Mouse (Mus musculus) bone marrow, adult 2 months (tissue): Measurements from ENCODE around the gene Tlx2. TPM values are rescaled to one million over a fixed set of nuclear protein-coding genes. Genes with fewer than 3 reads are reported as not detected.
A peak's percentile ranks its signal among the peaks of the same experiment; 100 is the strongest.

Experiments
- H3K27ac ChIP-seq: fragments of 200-500 bp; 2 replicates; pipeline ENCODE4 v1.5.1; 2012; ENCODE audit warnings: low read depth, mild to moderate bottlenecking, control low read depth, inconsistent platforms, low read length; ENCODE audit not compliant: control insufficient read depth, poor library complexity, insufficient read depth
- H3K4me1 ChIP-seq: fragments of 200-500 bp; 2 replicates; pipeline ENCODE4 v1.6.1; 2011; ENCODE audit warnings: low read length; ENCODE audit not compliant: control insufficient read depth, insufficient read depth
- H3K4me3 ChIP-seq: fragments of 200-500 bp; replicated peaks from 2 replicates; pipeline ENCODE3; 2011; ENCODE audit warnings: mild to moderate bottlenecking, low read depth, low read length, control low read depth; ENCODE audit not compliant: control insufficient read depth
- CTCF ChIP-seq: fragments of 200-500 bp; IDR thresholded peaks from 2 replicates; pipeline ENCODE4 v1.5.1; 2011; ENCODE audit warnings: low read length, control low read depth; ENCODE audit not compliant: control insufficient read depth, insufficient read depth
- POLR2A ChIP-seq: fragments of 200-500 bp; IDR thresholded peaks from 2 replicates; pipeline ENCODE4 v1.6.1; 2011; ENCODE audit warnings: low read depth, mild to moderate bottlenecking, control low read depth, low read length, borderline replicate concordance; ENCODE audit not compliant: control insufficient read depth
- WGBS: fragments of 180-500 bp; shearing (Covaris S2); methylation state at CpG from one replicate; pipeline ENCODE4 v1.1.7; 2018; 5-methylcytosine and 5-hydroxymethylcytosine counted together
- polyA plus RNA-seq: library from polyadenylated mRNA; stranded (reverse); fragments of >200 nt; gene quantifications from 2 replicates; pipeline ENCODE4 v1.2.4, GENCODE M21; 2011; ENCODE audit warnings: low replicate concordance; ENCODE audit not compliant: missing spikeins, insufficient read depth, insufficient read length

The Tlx2 gene
- polyA plus RNA-seq, 1 experiment = not detected

GRCm38 (mm10) chr6:83037188-83037587 lies 32.9 kb downstream of the Tlx2 start:
- 86% methylated on average over 8 of the region's 8 CpGs for WGBS
- Histone ChIP-seq H3K4me1 (peaks cover 3% of the 10 kb centered on the region; the same call in 1 of the 2 replicates), H3K27ac (no peak overlapping the region), H3K4me3 (no peak overlapping the region)
- TF ChIP-seq CTCF (no peak), POLR2A (no peak)

GRCm38 (mm10) chr6:83034463-83035055 lies 35.5 kb downstream of the Tlx2 start:
- TF ChIP-seq POLR2A = no peak
- no peak for TF ChIP-seq CTCF
- H3K27ac ChIP-seq = no peak overlapping the region
- peaks cover 3% of the 10 kb centered on the region; the same call in 1 of the 2 replicates for H3K4me1 ChIP-seq
- no peak overlapping the region for H3K4me3 ChIP-seq
- WGBS = 89% methylated on average over 5 of the region's 5 CpGs

- TF ChIP-seq POLR2A (peak; percentile 70), CTCF (no peak)
- peaks cover 3% of the 10 kb centered on the region; the same call in 1 of the 2 replicates for H3K4me1 ChIP-seq
- 1% methylated on average over 51 of the region's 51 CpGs for WGBS
Measured at GRCm38 (mm10) chr6:83033249-83034185, 36.6 kb downstream of the Tlx2 start, which contains the start of the genes Dok1 and Loxl3. Gene Dok1 (minus strand): TSS chr6:83033471. Gene Loxl3 (plus strand): TSS chr6:83034173.

GRCm38 (mm10) chr6:83032769-83033191 lies 37.3 kb downstream of the Tlx2 start:
- peak overlapping the region; percentile 64 for H3K27ac ChIP-seq
- WGBS = 0% methylated on average over 31 of the region's 31 CpGs

More at GRCm38 (mm10) chr6:83033249-83034185, 36.6 kb downstream of the Tlx2 start, which contains the start of the genes Dok1 and Loxl3:
- H3K27ac ChIP-seq = peak within 1 kb of the TSS; percentile 79
- peak within 1 kb of the TSS; percentile 95 for H3K4me3 ChIP-seq

GRCm38 (mm10) chr6:83031921-83032590 lies 38.0 kb downstream of the Tlx2 start:
- TF ChIP-seq CTCF = no peak
- TF ChIP-seq POLR2A = no peak
- Histone ChIP-seq H3K4me3 (peak overlapping the region; percentile 95), H3K27ac (peak overlapping the region; percentile 64; the same call in 1 of the 2 replicates), H3K4me1 (peaks cover 2% of the 10 kb centered on the region; the same call in 1 of the 2 replicates)
- WGBS = 83% methylated on average over 18 of the region's 18 CpGs

More at GRCm38 (mm10) chr6:83032769-83033191, 37.3 kb downstream of the Tlx2 start:
- no peaks in the 10 kb centered on the region; the same call in 1 of the 2 replicates for H3K4me1 ChIP-seq
- TF ChIP-seq POLR2A (peak; percentile 53; the same call in 1 of the 2 replicates), CTCF (peak; percentile 22; the same call in 1 of the 2 replicates)
- H3K4me3 ChIP-seq = peak overlapping the region; percentile 95

- TF ChIP-seq POLR2A (no peak), CTCF (no peak)
- Histone ChIP-seq H3K4me1 (peaks cover 2% of the 10 kb centered on the region; the same call in 1 of the 2 replicates), H3K4me3 (no peak overlapping the region), H3K27ac (no peak overlapping the region)
- WGBS = 89% methylated on average over 7 of the region's 7 CpGs
Measured at GRCm38 (mm10) chr6:83031111-83031510, 39.0 kb downstream of the Tlx2 start.

GRCm38 (mm10) chr6:83029777-83030176 lies 40.3 kb downstream of the Tlx2 start:
- H3K4me3 ChIP-seq = no peak overlapping the region
- H3K27ac ChIP-seq = no peak overlapping the region
- WGBS = 82% methylated on average over 10 of the region's 10 CpGs
- peaks cover 4% of the 10 kb centered on the region; the same call in 1 of the 2 replicates for H3K4me1 ChIP-seq
- no peak for TF ChIP-seq POLR2A
- no peak for TF ChIP-seq CTCF
